Mouse (Mus musculus): ENCODE measurements around the gene Wipf2. TPM values are rescaled to one million over a fixed set of nuclear protein-coding genes. Genes with fewer than 3 reads are reported as not detected.

Wipf2 gene
- total and polyA plus RNA-seq, 3 experiments: 3.1 to 25.4 (median 23.9) TPM

DNA sequence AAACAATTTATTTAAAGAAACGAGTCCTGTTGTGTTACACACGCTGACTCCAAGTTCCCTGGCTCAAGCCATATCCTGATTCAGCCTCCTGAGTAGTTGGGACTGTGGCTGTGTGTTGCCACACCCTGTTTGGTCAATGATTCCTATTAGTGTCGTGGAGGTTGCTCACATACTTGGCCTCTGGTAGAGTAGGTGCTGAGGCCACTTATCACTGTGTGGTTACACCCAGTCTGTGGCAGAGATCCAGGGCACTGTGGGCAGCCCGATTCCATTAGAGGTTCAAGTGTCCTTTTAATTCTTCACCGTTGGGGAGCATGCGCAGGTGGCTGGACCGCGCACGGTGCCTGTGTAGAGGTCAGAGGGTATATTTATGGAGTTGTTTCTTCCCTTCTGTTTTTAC lies 10.5 kb downstream of the Wipf2 start:
- H3K36me3 ChIP-seq (replicated peaks): peaks cover 81% of the 10 kb centered on the region
- H3K4me1 ChIP-seq (ENCODE audit: insufficient read depth, low read depth, low read length): peaks cover 11% of the 10 kb centered on the region
- DNase-seq (ENCODE audit: low spot score): no peak
- H3K9me3 ChIP-seq (replicated peaks): no peaks in the 10 kb centered on the region
- no peak overlapping the region for H3K4me3 ChIP-seq (ENCODE audit: low read depth, low read length)
- H3K27me3 ChIP-seq (ENCODE audit: insufficient read depth, low read length): no peaks in the 10 kb centered on the region
- TF ChIP-seq GATA1 (IDR thresholded peaks at IDR 0.05; ENCODE audit: borderline replicate concordance, low read length): no peak
- TF ChIP-seq GATA2 (IDR thresholded peaks at IDR 0.05; ENCODE audit: borderline replicate concordance, low read depth, low read length): no peak
- no peak for TF ChIP-seq CTCF (IDR thresholded peaks at IDR 0.05; ENCODE audit: low read depth, low read length)
- TF ChIP-seq POLR2AphosphoS5 (IDR thresholded peaks at IDR 0.05; ENCODE audit: insufficient replicate concordance, low read depth, low read length): no peak
- no peak for TF ChIP-seq TAL1 (conservative IDR thresholded peaks at IDR 0.05; ENCODE audit: low read depth, low read length)
- ATAC-seq (ENCODE audit: extremely low read depth, insufficient number of reproducible peaks, low FRiP score, poor library complexity, severe bottlenecking): no peak

DNA sequence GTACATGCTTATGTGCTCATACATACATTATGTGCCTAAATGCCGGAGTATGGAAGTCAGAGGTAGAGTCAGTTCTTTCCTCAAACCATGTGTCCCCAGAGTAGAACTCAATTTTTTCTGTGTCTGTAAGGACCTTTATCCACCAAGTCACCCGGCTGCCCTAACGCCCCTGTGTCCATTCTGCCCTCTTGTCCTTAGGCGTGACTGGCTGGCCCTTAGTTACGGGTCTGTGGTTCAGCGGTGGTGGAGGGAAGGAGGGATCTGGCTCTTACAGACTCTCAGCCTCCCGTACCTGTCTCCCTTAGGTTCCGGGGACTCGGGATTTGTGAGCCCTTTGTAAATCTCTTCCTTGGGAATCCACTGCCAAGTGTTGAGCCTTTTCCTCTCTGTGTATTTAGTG lies 13.6 kb downstream of the Wipf2 start:
- peaks cover 73% of the 10 kb centered on the region for H3K36me3 ChIP-seq (replicated peaks)
- H3K9me3 ChIP-seq (replicated peaks): no peaks in the 10 kb centered on the region
- TF ChIP-seq TAL1 (conservative IDR thresholded peaks at IDR 0.05; ENCODE audit: low read depth, low read length) (no peak), CTCF (IDR thresholded peaks at IDR 0.05; ENCODE audit: low read depth, low read length) (no peak), GATA1 (IDR thresholded peaks at IDR 0.05; ENCODE audit: borderline replicate concordance, low read length) (no peak), GATA2 (IDR thresholded peaks at IDR 0.05; ENCODE audit: borderline replicate concordance, low read depth, low read length) (no peak), POLR2AphosphoS5 (IDR thresholded peaks at IDR 0.05; ENCODE audit: insufficient replicate concordance, low read depth, low read length) (no peak)
- DNase-seq (ENCODE audit: low spot score): no peak
- no peaks in the 10 kb centered on the region for H3K27me3 ChIP-seq (ENCODE audit: insufficient read depth, low read length)
- peaks cover 11% of the 10 kb centered on the region for H3K4me1 ChIP-seq (ENCODE audit: insufficient read depth, low read depth, low read length)
- H3K4me3 ChIP-seq (ENCODE audit: low read depth, low read length): no peak overlapping the region
- ATAC-seq (ENCODE audit: extremely low read depth, insufficient number of reproducible peaks, low FRiP score, poor library complexity, severe bottlenecking): no peak

DNA sequence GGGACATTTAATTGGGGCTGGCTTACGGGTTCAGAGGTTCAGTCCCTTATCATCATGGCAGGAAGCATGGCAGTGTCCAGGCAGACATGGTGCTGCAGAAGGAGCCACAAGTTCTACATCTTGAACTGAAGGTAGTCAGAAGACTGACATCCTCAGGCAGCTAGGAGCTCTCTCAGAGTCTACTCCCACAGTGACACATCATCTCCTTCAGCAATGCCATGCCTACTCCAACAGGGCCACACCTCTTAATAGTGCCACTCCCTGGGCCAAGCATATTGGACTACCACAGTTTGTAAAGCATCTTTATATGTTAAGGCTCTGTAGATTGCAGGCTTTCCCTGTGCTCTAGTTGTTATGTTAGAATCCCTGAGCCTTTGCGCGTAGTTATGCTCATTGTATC lies 24.3 kb downstream of the Wipf2 start:
- no peak overlapping the region for H3K4me3 ChIP-seq (ENCODE audit: low read depth, low read length)
- DNase-seq (ENCODE audit: low spot score): no peak
- H3K36me3 ChIP-seq (replicated peaks): peaks cover 98% of the 10 kb centered on the region
- no peak for ATAC-seq (ENCODE audit: extremely low read depth, insufficient number of reproducible peaks, low FRiP score, poor library complexity, severe bottlenecking)
- H3K9me3 ChIP-seq (replicated peaks): no peaks in the 10 kb centered on the region
- TF ChIP-seq CTCF (IDR thresholded peaks at IDR 0.05; ENCODE audit: low read depth, low read length) (no peak), GATA1 (IDR thresholded peaks at IDR 0.05; ENCODE audit: borderline replicate concordance, low read length) (no peak), TAL1 (conservative IDR thresholded peaks at IDR 0.05; ENCODE audit: low read depth, low read length) (no peak), POLR2AphosphoS5 (IDR thresholded peaks at IDR 0.05; ENCODE audit: insufficient replicate concordance, low read depth, low read length) (no peak)
- H3K27me3 ChIP-seq (ENCODE audit: insufficient read depth, low read length): no peaks in the 10 kb centered on the region
- no peaks in the 10 kb centered on the region for H3K4me1 ChIP-seq (ENCODE audit: insufficient read depth, low read depth, low read length)

DNA sequence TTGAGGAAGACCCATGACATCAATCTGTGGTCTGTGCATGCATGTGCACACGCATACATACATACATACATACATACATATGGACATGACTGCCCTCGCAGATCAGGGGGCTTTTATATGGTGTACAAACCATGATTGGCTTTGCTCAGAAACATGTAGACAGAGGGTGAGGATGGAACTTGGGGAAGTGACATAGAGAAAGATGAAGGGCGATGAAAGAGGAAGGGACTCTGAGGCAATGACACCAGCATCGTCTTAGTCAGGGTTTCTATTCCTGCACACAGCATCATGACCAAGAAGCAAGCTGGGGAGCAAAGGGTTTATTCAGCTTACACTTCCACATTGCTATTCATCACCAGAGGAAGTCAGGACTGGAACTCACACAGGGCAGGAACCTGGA lies 25.6 kb downstream of the Wipf2 start:
- TF ChIP-seq TAL1 (conservative IDR thresholded peaks at IDR 0.05; ENCODE audit: low read depth, low read length) (no peak), POLR2AphosphoS5 (IDR thresholded peaks at IDR 0.05; ENCODE audit: insufficient replicate concordance, low read depth, low read length) (no peak), GATA1 (IDR thresholded peaks at IDR 0.05; ENCODE audit: borderline replicate concordance, low read length) (no peak), CTCF (IDR thresholded peaks at IDR 0.05; ENCODE audit: low read depth, low read length) (no peak), GATA2 (IDR thresholded peaks at IDR 0.05; ENCODE audit: borderline replicate concordance, low read depth, low read length) (no peak)
- H3K9me3 ChIP-seq (replicated peaks): no peaks in the 10 kb centered on the region
- DNase-seq (ENCODE audit: low spot score) (no peak), ATAC-seq (ENCODE audit: extremely low read depth, insufficient number of reproducible peaks, low FRiP score, poor library complexity, severe bottlenecking) (no peak)
- H3K36me3 ChIP-seq (replicated peaks): peaks cover 99% of the 10 kb centered on the region
- no peaks in the 10 kb centered on the region for H3K27me3 ChIP-seq (ENCODE audit: insufficient read depth, low read length)
- H3K4me3 ChIP-seq (ENCODE audit: low read depth, low read length): no peak overlapping the region
- H3K4me1 ChIP-seq (ENCODE audit: insufficient read depth, low read depth, low read length): peaks cover 3% of the 10 kb centered on the region; the same call in 1 of the 2 replicates

DNA sequence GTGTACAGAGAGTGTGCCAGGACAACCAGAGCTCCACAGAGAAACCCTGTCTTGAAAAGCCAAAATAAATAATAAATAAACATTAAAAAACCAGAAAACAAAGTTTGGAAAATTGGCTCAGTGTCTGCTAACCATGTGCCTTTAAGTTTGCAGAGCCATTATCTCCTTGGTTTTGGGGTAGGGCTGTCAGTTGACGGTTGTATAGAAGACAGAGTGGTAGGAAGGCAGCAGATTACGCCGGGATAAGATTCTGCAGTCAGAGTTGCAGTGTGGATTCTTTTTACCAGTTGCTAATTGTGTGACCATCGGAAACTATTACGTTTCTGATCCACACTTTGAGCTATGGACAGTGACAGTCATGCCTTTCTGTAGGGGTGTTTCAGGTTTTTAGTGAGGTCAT lies 26.5 kb downstream of the Wipf2 start:
- no peaks in the 10 kb centered on the region for H3K9me3 ChIP-seq (replicated peaks)
- no peak for ATAC-seq (ENCODE audit: extremely low read depth, insufficient number of reproducible peaks, low FRiP score, poor library complexity, severe bottlenecking)

DNA sequence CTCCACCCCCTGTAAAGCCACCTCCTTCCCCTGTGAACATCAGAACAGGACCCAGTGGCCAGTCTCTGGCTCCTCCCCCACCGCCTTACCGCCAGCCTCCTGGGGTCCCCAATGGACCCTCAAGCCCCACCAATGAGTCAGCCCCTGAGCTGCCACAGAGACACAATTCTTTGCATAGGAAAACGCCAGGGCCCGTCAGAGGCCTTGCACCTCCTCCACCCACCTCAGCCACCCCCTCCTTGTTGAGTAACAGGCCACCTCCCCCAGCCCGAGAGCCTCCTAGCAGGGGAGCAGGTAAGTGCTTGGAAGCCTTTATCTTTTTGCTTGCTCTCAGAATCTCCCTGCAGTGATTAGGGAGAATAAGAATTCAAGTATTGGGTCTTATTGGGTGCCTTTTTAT lies 29.0 kb downstream of the Wipf2 start:
- ATAC-seq (ENCODE audit: extremely low read depth, insufficient number of reproducible peaks, low FRiP score, poor library complexity, severe bottlenecking): no peak
- DNase-seq (ENCODE audit: low spot score): no peak
- H3K4me1 ChIP-seq (ENCODE audit: insufficient read depth, low read depth, low read length): peaks cover 5% of the 10 kb centered on the region; the same call in 1 of the 2 replicates
- TF ChIP-seq GATA2 (IDR thresholded peaks at IDR 0.05; ENCODE audit: borderline replicate concordance, low read depth, low read length) (no peak), CTCF (IDR thresholded peaks at IDR 0.05; ENCODE audit: low read depth, low read length) (no peak), GATA1 (IDR thresholded peaks at IDR 0.05; ENCODE audit: borderline replicate concordance, low read length) (no peak), TAL1 (conservative IDR thresholded peaks at IDR 0.05; ENCODE audit: low read depth, low read length) (no peak)
- H3K27me3 ChIP-seq (ENCODE audit: insufficient read depth, low read length): no peaks in the 10 kb centered on the region
- no peak overlapping the region for H3K4me3 ChIP-seq (ENCODE audit: low read depth, low read length)
- peaks cover 98% of the 10 kb centered on the region for H3K36me3 ChIP-seq (replicated peaks)
- no peaks in the 10 kb centered on the region for H3K9me3 ChIP-seq (replicated peaks)

More for the DNA sequence above, 26.5 kb downstream of the Wipf2 start:
- Histone ChIP-seq H3K4me3 (ENCODE audit: low read depth, low read length) (no peak overlapping the region), H3K36me3 (replicated peaks) (peaks cover 97% of the 10 kb centered on the region), H3K4me1 (ENCODE audit: insufficient read depth, low read depth, low read length) (peaks cover 5% of the 10 kb centered on the region; the same call in 1 of the 2 replicates), H3K27me3 (ENCODE audit: insufficient read depth, low read length) (no peaks in the 10 kb centered on the region)
- TF ChIP-seq GATA1 (IDR thresholded peaks at IDR 0.05; ENCODE audit: borderline replicate concordance, low read length) (no peak), POLR2AphosphoS5 (IDR thresholded peaks at IDR 0.05; ENCODE audit: insufficient replicate concordance, low read depth, low read length) (no peak), CTCF (IDR thresholded peaks at IDR 0.05; ENCODE audit: low read depth, low read length) (no peak), TAL1 (conservative IDR thresholded peaks at IDR 0.05; ENCODE audit: low read depth, low read length) (no peak), GATA2 (IDR thresholded peaks at IDR 0.05; ENCODE audit: borderline replicate concordance, low read depth, low read length) (no peak)
- no peak for DNase-seq (ENCODE audit: low spot score)

All from G1E (cell line).